Mouse (Mus musculus) B cell, adult 2 months (primary cell): ENCODE measurements at regions not wholly inside any gene's neighbourhood (a gene's known extent, or its start where the extent isn't known, plus 50 kb on each side); places are given as distances from the start of the nearest gene placed in this dataset.

ENCODE experiments used
- DNase-seq, 2 experiments: peaks; one replicate each; pipeline ENCODE4 v3.0.0; 2022

GRCm38 (mm10) chr4:150721619-150722283 is 69.8 kb upstream of the Slc45a1 start:
- no peak for DNase-seq

GRCm38 (mm10) chr4:150717866-150718265 is 65.9 kb upstream of the Slc45a1 start:
- DNase-seq = no peak

- DNase-seq = no peak
Measured at GRCm38 (mm10) chr4:150715051-150715450, 63.1 kb upstream of the Slc45a1 start.

- no peak for DNase-seq
Measured at GRCm38 (mm10) chr4:150713291-150713690, 61.3 kb upstream of the Slc45a1 start.

- DNase-seq = no peak
Measured at GRCm38 (mm10) chr4:150712856-150713255, 60.9 kb upstream of the Slc45a1 start.

- no peak for DNase-seq
Measured at GRCm38 (mm10) chr4:150711646-150712045, 59.7 kb upstream of the Slc45a1 start.

- no peak for DNase-seq
Measured at GRCm38 (mm10) chr4:150709391-150710130, 57.6 kb upstream of the Slc45a1 start.

GRCm38 (mm10) chr4:150708572-150708984 is 56.6 kb upstream of the Slc45a1 start:
- no peak for DNase-seq

GRCm38 (mm10) chr4:150707725-150708571 is 56.0 kb upstream of the Slc45a1 start:
- DNase-seq = no peak

GRCm38 (mm10) chr4:150706793-150707724 is 55.1 kb upstream of the Slc45a1 start:
- no peak for DNase-seq

- no peak for DNase-seq
Measured at GRCm38 (mm10) chr4:150706291-150706690, 54.3 kb upstream of the Slc45a1 start.

GRCm38 (mm10) chr4:150703266-150703665 is 51.3 kb upstream of the Slc45a1 start:
- no peak for DNase-seq
